Comparison of ENCODE assay signal across 8 mouse cellular contexts in genomic region chr5:135263866-135264503, GRCm38 (mm10). TPM values are rescaled to one million over a fixed set of nuclear protein-coding genes. Genes with fewer than 3 reads are reported as not detected.
A peak's percentile ranks its signal among the peaks of the same experiment; 100 is the strongest.
DNase-seq lines count a peak whose midpoint lies in the region; ATAC-seq and TF ChIP-seq lines count a peak whose summit lies in the region.

No protein-coding gene starts in this region.

- no peak for TF ChIP-seq POLR2A in lung, adult 2 months (IDR thresholded peaks at IDR 0.05; ENCODE audit: borderline replicate concordance, extremely low read depth, low read depth, low read length)

- no peaks in the 10 kb centered on the region for H3K36me3 ChIP-seq in embryonic facial prominence, embryonic 15.5 days
- H3K36me3 ChIP-seq in heart, postnatal 0 days (replicated peaks; ENCODE audit: control insufficient read depth, insufficient read depth, low read length) = no peaks in the 10 kb centered on the region
- H3K36me3 ChIP-seq in neural tube, embryonic 14.5 days (ENCODE audit: control insufficient read depth, insufficient read depth, low read length) = no peaks in the 10 kb centered on the region

- peak overlapping the region; percentile 7; the same call in 1 of the 2 replicates for H3K4me3 ChIP-seq in embryonic facial prominence, embryonic 15.5 days (replicated peaks)
- H3K4me3 ChIP-seq in heart, postnatal 0 days (ENCODE audit: low read depth, low read length) = no peak overlapping the region
- no peak overlapping the region for H3K4me3 ChIP-seq in lung, adult 2 months (replicated peaks; ENCODE audit: extremely low read depth, low read depth, low read length)
- no peak overlapping the region for H3K4me3 ChIP-seq in neural tube, embryonic 14.5 days (ENCODE audit: low read depth, low read length)

- 12% methylated on average over 17 of the region's 17 CpGs for WGBS in embryonic facial prominence, embryonic 15.5 days
- 19% methylated on average over 17 of the region's 17 CpGs for WGBS in heart, postnatal 0 days
- WGBS in lung, adult 2 months = 7% methylated on average over 17 of the region's 17 CpGs
- 20% methylated on average over 17 of the region's 17 CpGs for WGBS in neural tube, embryonic 14.5 days

- no peak for ATAC-seq in CD4-positive, CD25-positive, alpha-beta regulatory T cell, adult 4 months
- peak; percentile 91 for ATAC-seq in embryonic facial prominence, embryonic 15.5 days (ENCODE audit: insufficient number of reproducible peaks, low FRiP score, low TSS enrichment, low read depth)
- peak; percentile 82 for ATAC-seq in heart, postnatal 0 days (ENCODE audit: insufficient read depth, low read depth)
- peak; percentile 86; the same call in 1 of the 2 replicates for ATAC-seq in neural tube, embryonic 14.5 days (ENCODE audit: low read depth)

- TF ChIP-seq CTCF in heart, postnatal 0 days (IDR thresholded peaks at IDR 0.05; ENCODE audit: low read depth) = no peak
- no peak for TF ChIP-seq CTCF in lung, adult 2 months (IDR thresholded peaks at IDR 0.05; ENCODE audit: insufficient read depth, low read length)

- DNase-seq in CD4-positive, CD25-positive, alpha-beta regulatory T cell, adult 2 months (ENCODE audit: low read depth, low spot score) = peak; percentile 20
- DNase-seq in heart, postnatal 0 days (ENCODE audit: low spot score) = peak; percentile 47
- DNase-seq in kidney, postnatal 10 days = peak; percentile 63
- DNase-seq in lung, adult 2 months = peak; percentile 13
- DNase-seq in urinary bladder, postnatal 25 days (ENCODE audit: low spot score) = no peak

- H3K27me3 ChIP-seq in embryonic facial prominence, embryonic 15.5 days = no peaks in the 10 kb centered on the region
- H3K27me3 ChIP-seq in heart, postnatal 0 days (ENCODE audit: control insufficient read depth, insufficient read depth, low read length) = no peaks in the 10 kb centered on the region
- H3K27me3 ChIP-seq in neural tube, embryonic 14.5 days (ENCODE audit: control insufficient read depth, insufficient read depth, low read length) = no peaks in the 10 kb centered on the region

- H3K9ac ChIP-seq in embryonic facial prominence, embryonic 15.5 days = no peak overlapping the region
- no peak overlapping the region for H3K9ac ChIP-seq in heart, postnatal 0 days (replicated peaks; ENCODE audit: low read depth, low read length)
- H3K9ac ChIP-seq in neural tube, embryonic 14.5 days (replicated peaks; ENCODE audit: low read depth, low read length) = no peak overlapping the region

- no peak for TF ChIP-seq EP300 in heart, postnatal 0 days (IDR thresholded peaks at IDR 0.05; ENCODE audit: low read depth)

- H3K4me1 ChIP-seq in embryonic facial prominence, embryonic 15.5 days = peaks cover 13% of the 10 kb centered on the region
- H3K4me1 ChIP-seq in heart, postnatal 0 days (ENCODE audit: control insufficient read depth, insufficient read depth) = 0 out of 2 replicates have a peak, but pooled peaks cover 6% of the 10 kb centered on the region
- H3K4me1 ChIP-seq in lung, adult 2 months (ENCODE audit: control insufficient read depth, insufficient read depth, low read length) = 0 out of 2 replicates have a peak, but pooled peaks cover 2% of the 10 kb centered on the region
- no peaks in the 10 kb centered on the region for H3K4me1 ChIP-seq in neural tube, embryonic 14.5 days (ENCODE audit: control insufficient read depth, insufficient read depth, low read length)

- H3K9me3 ChIP-seq in embryonic facial prominence, embryonic 15.5 days (replicated peaks) = no peaks in the 10 kb centered on the region
- no peaks in the 10 kb centered on the region for H3K9me3 ChIP-seq in heart, postnatal 0 days (replicated peaks; ENCODE audit: control insufficient read depth, low read length)
- H3K9me3 ChIP-seq in neural tube, embryonic 14.5 days (ENCODE audit: control insufficient read depth, low read length) = no peaks in the 10 kb centered on the region

- peak overlapping the region; percentile 34 for H3K4me2 ChIP-seq in embryonic facial prominence, embryonic 15.5 days (replicated peaks)
- peak overlapping the region; percentile 38 for H3K4me2 ChIP-seq in heart, postnatal 0 days (ENCODE audit: low read depth, low read length)
- no peak overlapping the region; the same call in 1 of the 2 replicates for H3K4me2 ChIP-seq in neural tube, embryonic 14.5 days (ENCODE audit: low read depth, low read length)

- peak overlapping the region; percentile 75 for H3K27ac ChIP-seq in embryonic facial prominence, embryonic 15.5 days (replicated peaks)
- peak overlapping the region; percentile 43; the same call in 1 of the 2 replicates for H3K27ac ChIP-seq in heart, postnatal 0 days (ENCODE audit: low read depth)
- H3K27ac ChIP-seq in neural tube, embryonic 14.5 days (ENCODE audit: low read depth, low read length) = peak overlapping the region; percentile 64

RNA-seq across cellular contexts. Expression of gene Fzd9, which starts 13.0 kb away (rescaled TPM):
- not detected for polyA plus RNA-seq in CD4-positive, CD25-positive, alpha-beta regulatory T cell, adult 4 months (2017; shearing (Covaris generic))
- polyA plus RNA-seq in embryonic facial prominence, embryonic 15.5 days (2015; fragmentation: Nextera tagmentation; extraction: Ambion mirVana) = 16.0 and 16.2 TPM in 2 replicates
- total RNA-seq in heart, postnatal 0 days (2014; rRNA removed; ENCODE audit: low replicate concordance) = 3.3 and 7.4 TPM in 2 replicates
- polyA plus RNA-seq in heart, postnatal 0 days (2015; fragmentation: Nextera tagmentation; extraction: Ambion mirVana) = 1.8 and 2.4 TPM in 2 replicates
- 0.22 and 0.95 TPM in 2 replicates for polyA plus RNA-seq in lung, adult 2 months (2012; rRNA removed)
- polyA plus RNA-seq in neural tube, embryonic 14.5 days (2014; fragmentation: Nextera tagmentation; extraction: Ambion mirVana) = 10.0 and 12.0 TPM in 2 replicates
